ENCODE assay signal across 9 mouse cellular contexts in the genomic region with DNA sequence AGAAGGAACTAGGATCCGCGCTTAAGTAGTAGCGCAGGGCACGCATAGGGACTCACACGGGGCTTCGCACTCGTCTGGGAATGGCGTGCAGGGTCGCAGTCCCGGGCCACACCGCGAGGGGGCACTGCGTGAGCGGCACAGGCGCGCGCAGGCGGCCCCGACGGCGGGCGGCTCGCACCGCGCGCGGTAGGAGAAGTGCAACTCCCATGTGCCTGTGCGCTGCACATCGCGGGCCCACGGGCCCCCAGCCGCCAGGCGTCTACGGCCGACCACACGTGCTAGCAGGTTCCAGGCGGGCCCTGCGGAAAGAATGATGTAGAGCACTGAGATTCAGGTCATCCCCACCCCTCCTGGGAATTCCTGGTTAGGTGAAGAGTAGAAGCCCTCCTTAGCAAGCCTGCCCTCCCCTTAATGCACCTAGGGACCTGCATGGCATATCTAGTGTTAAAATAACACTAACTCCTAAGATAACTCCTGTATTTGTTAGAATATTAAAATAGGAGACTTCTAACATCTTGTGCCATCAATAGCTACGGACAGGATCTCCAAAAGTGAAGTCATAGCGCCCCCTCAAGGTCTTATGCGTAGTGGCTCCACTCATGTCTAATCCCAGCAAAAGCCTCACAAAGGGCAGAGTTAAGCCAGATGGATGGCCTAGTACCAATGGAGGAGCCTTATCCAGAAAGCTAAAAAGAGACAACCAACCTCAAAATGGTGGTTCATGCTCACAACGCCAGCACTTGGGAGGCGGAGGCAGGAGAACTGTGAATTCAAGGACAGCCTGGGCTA. TPM values are rescaled to one million over a fixed set of nuclear protein-coding genes. Genes with fewer than 3 reads are reported as not detected.
DNase-seq lines count a peak whose midpoint lies in the region; ATAC-seq and TF ChIP-seq lines count a peak whose summit lies in the region.
"Had no signal": no experiment of that assay in that cellular context is flagged by ENCODE, and none has a peak within 500 bp of the region (broad histone marks: within the 10 kb centered on the region; RNA-seq: fewer than 3 reads in every experiment).

No protein-coding gene starts in this region.

- WGBS in thymus, adult 2 months: 23% methylated on average over 43 of the region's 43 CpGs
- WGBS in forebrain, postnatal 0 days: 10% methylated on average over 43 of the region's 43 CpGs
- WGBS in kidney, postnatal 0 days: 18% methylated on average over 43 of the region's 43 CpGs
- WGBS in lung, embryonic 16.5 days: 21% methylated on average over 43 of the region's 43 CpGs

- no peak overlapping the region for H3K4me3 ChIP-seq in thymus, adult 2 months (ENCODE audit: control insufficient read depth, insufficient read depth, low read length)
- 0 out of 2 replicates have a peak overlapping the region, but pooled peaks have one; percentile 13 for H3K4me3 ChIP-seq in forebrain, postnatal 0 days (ENCODE audit: low read depth, low read length)
- H3K4me3 ChIP-seq in kidney, postnatal 0 days (replicated peaks; ENCODE audit: low read depth, low read length): no peak overlapping the region
- H3K4me3 ChIP-seq in lung, embryonic 16.5 days (ENCODE audit: low read length): no peak overlapping the region

- peak; percentile 64 for ATAC-seq in forebrain, postnatal 0 days
- peak; percentile 45 for ATAC-seq in kidney, postnatal 0 days (replicated peaks; ENCODE audit: low FRiP score, low read depth)
- ATAC-seq in lung, embryonic 16.5 days (ENCODE audit: low read depth): peak; percentile 39; the same call in 1 of the 2 replicates

- no peak for TF ChIP-seq CTCF in thymus, adult 2 months (IDR thresholded peaks at IDR 0.05; ENCODE audit: borderline replicate concordance, control insufficient read depth, extremely low read depth, insufficient read depth, low read length, poor library complexity)
- TF ChIP-seq CTCF in forebrain, postnatal 0 days (IDR thresholded peaks at IDR 0.05; ENCODE audit: low read depth): peak; percentile 75
- TF ChIP-seq CTCF in kidney, postnatal 0 days (IDR thresholded peaks at IDR 0.05; ENCODE audit: low read depth): peak; percentile 78

- no peak overlapping the region for H3K9ac ChIP-seq in forebrain, postnatal 0 days
- no peak overlapping the region for H3K9ac ChIP-seq in kidney, postnatal 0 days (ENCODE audit: low read depth, low read length)
- no peak overlapping the region for H3K9ac ChIP-seq in lung, embryonic 16.5 days (ENCODE audit: low read length)

- no peak for TF ChIP-seq POLR2A in thymus, adult 2 months (IDR thresholded peaks at IDR 0.05; ENCODE audit: control insufficient read depth, extremely low read depth, insufficient read depth, low read length, poor library complexity)

- DNase-seq in thymus, postnatal 0 days (ENCODE audit: low spot score): peak; percentile 54
- no peak for DNase-seq in thymus, adult 2 months
- DNase-seq in cerebellum, adult 8-10 months: peak; percentile 52
- peak; percentile 82 for DNase-seq in forebrain, postnatal 0 days
- DNase-seq in kidney, postnatal 0 days (ENCODE audit: low spot score): peak; percentile 93
- peak; percentile 40 for DNase-seq in right cerebral cortex, postnatal 14 days
- DNase-seq in spleen, postnatal 36 days (ENCODE audit: low spot score in 2 of 2): no peak

- no peaks in the 10 kb centered on the region for H3K9me3 ChIP-seq in forebrain, postnatal 0 days (ENCODE audit: low read length)
- H3K9me3 ChIP-seq in kidney, postnatal 0 days (replicated peaks; ENCODE audit: low read length): no peaks in the 10 kb centered on the region
- no peaks in the 10 kb centered on the region for H3K9me3 ChIP-seq in lung, embryonic 16.5 days (ENCODE audit: control insufficient read depth, low read length)

- H3K27ac ChIP-seq in thymus, adult 2 months (ENCODE audit: control insufficient read depth, insufficient read depth, low read length): no peak overlapping the region
- H3K27ac ChIP-seq in forebrain, postnatal 0 days (ENCODE audit: low read depth, low read length): no peak overlapping the region
- H3K27ac ChIP-seq in kidney, postnatal 0 days: no peak overlapping the region
- H3K27ac ChIP-seq in lung, embryonic 16.5 days (ENCODE audit: low read length): no peak overlapping the region

- peak overlapping the region; percentile 41 for H3K4me2 ChIP-seq in forebrain, postnatal 0 days (ENCODE audit: low read depth)
- H3K4me2 ChIP-seq in kidney, postnatal 0 days (ENCODE audit: low read length): peak overlapping the region; percentile 29
- peak overlapping the region; percentile 19; the same call in 1 of the 2 replicates for H3K4me2 ChIP-seq in lung, embryonic 16.5 days (ENCODE audit: low read depth, low read length)

- H3K27me3 ChIP-seq in thymus, adult 2 months (ENCODE audit: control insufficient read depth, insufficient read depth, low read length): no peaks in the 10 kb centered on the region; the same call in none of the 2 replicates
- no peaks in the 10 kb centered on the region; the same call in 1 of the 2 replicates for H3K27me3 ChIP-seq in forebrain, postnatal 0 days (ENCODE audit: insufficient read depth, low read length)
- H3K27me3 ChIP-seq in kidney, postnatal 0 days (ENCODE audit: insufficient read depth, low read length): peaks cover 32% of the 10 kb centered on the region
- H3K27me3 ChIP-seq in lung, embryonic 16.5 days (ENCODE audit: control insufficient read depth, insufficient read depth, low read depth, low read length): peaks cover 52% of the 10 kb centered on the region

- peaks cover 6% of the 10 kb centered on the region; the same call in 1 of the 2 replicates for H3K4me1 ChIP-seq in thymus, adult 2 months (replicated peaks; ENCODE audit: control insufficient read depth, insufficient read depth, low read length)
- no peaks in the 10 kb centered on the region for H3K4me1 ChIP-seq in forebrain, postnatal 0 days (ENCODE audit: insufficient read depth)
- peaks cover 8% of the 10 kb centered on the region; the same call in 1 of the 2 replicates for H3K4me1 ChIP-seq in kidney, postnatal 0 days (replicated peaks; ENCODE audit: insufficient read depth, low read length)
- peaks cover 9% of the 10 kb centered on the region for H3K4me1 ChIP-seq in lung, embryonic 16.5 days (replicated peaks; ENCODE audit: control insufficient read depth, insufficient read depth, low read length)

- no peaks in the 10 kb centered on the region for H3K36me3 ChIP-seq in thymus, adult 2 months (ENCODE audit: control insufficient read depth, insufficient read depth, low read length)
- no peaks in the 10 kb centered on the region for H3K36me3 ChIP-seq in forebrain, postnatal 0 days (ENCODE audit: insufficient read depth)
- H3K36me3 ChIP-seq in kidney, postnatal 0 days (ENCODE audit: insufficient read depth, low read length): no peaks in the 10 kb centered on the region
- H3K36me3 ChIP-seq in lung, embryonic 16.5 days (ENCODE audit: control insufficient read depth, insufficient read depth, low read length): no peaks in the 10 kb centered on the region

RNA-seq across cellular contexts. Expression of gene Dll3, which starts 3.0 kb away (rescaled TPM):
- 0.33 and 0.51 TPM in 2 replicates for polyA plus RNA-seq in thymus, postnatal 0 days (2015; fragmentation: Nextera tagmentation; extraction: Ambion mirVana)
- 1.1 and 1.3 TPM in 2 replicates for polyA plus RNA-seq in thymus, adult 2 months (2012; rRNA removed)
- 7.8 and 9.5 TPM in 2 replicates for total RNA-seq in forebrain, postnatal 0 days (2014; rRNA removed)
- 10.9 and 11.1 TPM in 2 replicates for polyA plus RNA-seq in forebrain, postnatal 0 days (2015; fragmentation: Nextera tagmentation; extraction: Ambion mirVana)
- 0.43 and 0.45 TPM in 2 replicates for polyA plus RNA-seq in kidney, postnatal 0 days (2015; fragmentation: Nextera tagmentation; extraction: Ambion mirVana)
- polyA plus RNA-seq in lung, embryonic 16.5 days (2015; fragmentation: Nextera tagmentation; extraction: Ambion mirVana): 0.20 and 0.43 TPM in 2 replicates
- total RNA-seq: heart, postnatal 14 days had no signal

RNA-seq across cellular contexts. Expression of gene Selenov, which starts 8.0 kb away (rescaled TPM):
- polyA plus RNA-seq in thymus, postnatal 0 days (2015; fragmentation: Nextera tagmentation; extraction: Ambion mirVana): not detected in 2 replicates
- 0.24 TPM in 1 of 2 replicates, not detected in the other for polyA plus RNA-seq in thymus, adult 2 months (2012; rRNA removed)
- total RNA-seq in forebrain, postnatal 0 days (2014; rRNA removed): 0.62 and 0.71 TPM in 2 replicates
- 1.3 and 2.1 TPM in 2 replicates for polyA plus RNA-seq in forebrain, postnatal 0 days (2015; fragmentation: Nextera tagmentation; extraction: Ambion mirVana)
- 0.14 and 0.26 TPM in 2 replicates for polyA plus RNA-seq in kidney, postnatal 0 days (2015; fragmentation: Nextera tagmentation; extraction: Ambion mirVana)
- not detected in 2 replicates for polyA plus RNA-seq in lung, embryonic 16.5 days (2015; fragmentation: Nextera tagmentation; extraction: Ambion mirVana)
- total RNA-seq: heart, postnatal 14 days had no signal

RNA-seq across cellular contexts. Expression of gene Timm50, which starts 12.8 kb away (rescaled TPM):
- 116 and 125 TPM in 2 replicates for polyA plus RNA-seq in thymus, postnatal 0 days (2015; fragmentation: Nextera tagmentation; extraction: Ambion mirVana)
- 100 and 102 TPM in 2 replicates for polyA plus RNA-seq in thymus, adult 2 months (2012; rRNA removed)
- total RNA-seq in forebrain, postnatal 0 days (2014; rRNA removed): 60.6 and 64.0 TPM in 2 replicates
- polyA plus RNA-seq in forebrain, postnatal 0 days (2015; fragmentation: Nextera tagmentation; extraction: Ambion mirVana): 116 and 140 TPM in 2 replicates
- polyA plus RNA-seq in kidney, postnatal 0 days (2015; fragmentation: Nextera tagmentation; extraction: Ambion mirVana): 117 and 122 TPM in 2 replicates
- 120 and 124 TPM in 2 replicates for polyA plus RNA-seq in lung, embryonic 16.5 days (2015; fragmentation: Nextera tagmentation; extraction: Ambion mirVana)

RNA-seq across cellular contexts. Expression of gene Eid2b, which starts 21.5 kb away (rescaled TPM):
- polyA plus RNA-seq in thymus, postnatal 0 days (2015; fragmentation: Nextera tagmentation; extraction: Ambion mirVana): 7.5 and 8.5 TPM in 2 replicates
- 8.7 and 11.8 TPM in 2 replicates for polyA plus RNA-seq in thymus, adult 2 months (2012; rRNA removed)
- 44.0 and 45.1 TPM in 2 replicates for total RNA-seq in forebrain, postnatal 0 days (2014; rRNA removed)
- polyA plus RNA-seq in forebrain, postnatal 0 days (2015; fragmentation: Nextera tagmentation; extraction: Ambion mirVana): 49.0 and 53.6 TPM in 2 replicates
- 13.8 and 15.6 TPM in 2 replicates for polyA plus RNA-seq in kidney, postnatal 0 days (2015; fragmentation: Nextera tagmentation; extraction: Ambion mirVana)
- 7.9 and 9.6 TPM in 2 replicates for polyA plus RNA-seq in lung, embryonic 16.5 days (2015; fragmentation: Nextera tagmentation; extraction: Ambion mirVana)

RNA-seq across cellular contexts. Expression of gene Eid2, which starts 31.4 kb away (rescaled TPM):
- polyA plus RNA-seq in thymus, postnatal 0 days (2015; fragmentation: Nextera tagmentation; extraction: Ambion mirVana): 3.6 TPM in 2 replicates
- polyA plus RNA-seq in thymus, adult 2 months (2012; rRNA removed): 4.6 and 5.8 TPM in 2 replicates
- total RNA-seq in forebrain, postnatal 0 days (2014; rRNA removed): 91.2 and 101 TPM in 2 replicates
- polyA plus RNA-seq in forebrain, postnatal 0 days (2015; fragmentation: Nextera tagmentation; extraction: Ambion mirVana): 26.7 and 28.3 TPM in 2 replicates
- 4.5 and 10.9 TPM in 2 replicates for polyA plus RNA-seq in kidney, postnatal 0 days (2015; fragmentation: Nextera tagmentation; extraction: Ambion mirVana)
- 1.2 and 1.9 TPM in 2 replicates for polyA plus RNA-seq in lung, embryonic 16.5 days (2015; fragmentation: Nextera tagmentation; extraction: Ambion mirVana)

Comparison
In these comparisons a context has a peak if more than half of its experiments do, and no peak if none do; other contexts are left out.
1. DNase-seq: peak in thymus, postnatal 0 days (single experiment), cerebellum, adult 8-10 months (single experiment), forebrain, postnatal 0 days (single experiment), kidney, postnatal 0 days (single experiment) and right cerebral cortex, postnatal 14 days (single experiment); none in thymus, adult 2 months (single experiment) and spleen, postnatal 36 days (0 of 2).
2. Peak in every context shown above with its lines, with median percentiles within 50 percentile points of each other: ATAC-seq and H3K4me2 ChIP-seq.